Mouse (Mus musculus) ES-E14 (cell line): ENCODE results near the gene Ndufs2. TPM values are rescaled to one million over a fixed set of nuclear protein-coding genes. Genes with fewer than 3 reads are reported as not detected.

Source experiments
- DNase-seq: peaks from one replicate; pipeline ENCODE4 v3.0.0-alpha.2; 2013; ENCODE audit warnings: low read depth, low spot score
- H3K27ac ChIP-seq: 2 replicates; pipeline ENCODE4 v1.5.1; 2012; ENCODE audit warnings: low read depth, mild to moderate bottlenecking, low read length, moderate library complexity, mixed read lengths; ENCODE audit not compliant: poor library complexity, insufficient read depth, severe bottlenecking
- H3K36me3 ChIP-seq: 2 replicates; pipeline ENCODE4 v1.6.1; 2012; ENCODE audit warnings: mild to moderate bottlenecking, low read length, moderate library complexity, mixed read lengths; ENCODE audit not compliant: control insufficient read depth, poor library complexity, insufficient read depth, severe bottlenecking
- H3K4me1 ChIP-seq, 2 experiments: fragments of 150-350 bp in 1 of 2; sonication (generic) in 1 of 2; 2 replicates each; pipeline ENCODE4 v1.6.1; 2012; ENCODE audit warnings: low read length in 2 of 2, mild to moderate bottlenecking in 1 of 2, mixed read lengths in 1 of 2; ENCODE audit not compliant: control insufficient read depth in 2 of 2, insufficient read depth in 2 of 2, poor library complexity in 1 of 2
- H3K4me3 ChIP-seq, 2 experiments: fragments of 150-350 bp in 1 of 2; sonication (generic) in 1 of 2; 2 replicates each; pipeline ENCODE4 v1.5.1; 2012; ENCODE audit warnings: low read length in 2 of 2, low read depth in 1 of 2, mild to moderate bottlenecking in 1 of 2, mixed read lengths in 1 of 2; ENCODE audit not compliant: insufficient read depth in 1 of 2, poor library complexity in 1 of 2, severe bottlenecking in 1 of 2
- H3K9ac ChIP-seq: 2 replicates; pipeline ENCODE4 v1.6.1; 2012; ENCODE audit warnings: low read depth, mild to moderate bottlenecking, low read length, mixed read lengths; ENCODE audit not compliant: poor library complexity, insufficient read depth, severe bottlenecking
- H3K9me3 ChIP-seq: fragments of 150-350 bp; sonication (generic); 2 replicates; pipeline ENCODE4 v1.6.1; 2012; ENCODE audit warnings: low read depth, mild to moderate bottlenecking, low read length; ENCODE audit not compliant: control insufficient read depth, insufficient read depth
- CHD2 ChIP-seq: IDR thresholded peaks from 2 replicates; pipeline ENCODE4 v1.6.1; 2014; ENCODE audit warnings: mild to moderate bottlenecking, low read depth, low read length, inconsistent platforms
- HCFC1 ChIP-seq: IDR thresholded peaks from 2 replicates; pipeline ENCODE4 v1.6.1; 2012; ENCODE audit warnings: low read length, inconsistent platforms, borderline replicate concordance; ENCODE audit not compliant: insufficient read depth
- MAFK ChIP-seq: IDR thresholded peaks from 2 replicates; pipeline ENCODE4 v1.6.1; 2014; ENCODE audit warnings: mild to moderate bottlenecking, low read depth, low read length, inconsistent platforms; ENCODE audit not compliant: insufficient read depth
- ZC3H11A ChIP-seq: IDR thresholded peaks from 2 replicates; pipeline ENCODE4 v1.6.1; 2012; ENCODE audit warnings: low read depth, mild to moderate bottlenecking, inconsistent platforms, low read length, borderline replicate concordance
- ZNF384 ChIP-seq: IDR thresholded peaks from 2 replicates; pipeline ENCODE4 v1.6.1; 2012; ENCODE audit warnings: low read depth, low read length, inconsistent platforms
- in situ Hi-C, 2 experiments: fragments of 600-800 bp; cut with MboI; formaldehyde crosslinking; loops; one replicate each; pipeline ENCODE4 v1.15.1; 2025; ENCODE audit warnings: low sequenced_read_pairs in 2 of 2, inconsistent platforms in 1 of 2; ENCODE audit not compliant: unreplicated experiment in 2 of 2
- total RNA-seq: library from RNA; depleted of rRNA; stranded (reverse); fragments of 300-350 nt; gene quantifications from 2 replicates; pipeline ENCODE4 v1.2.3, GENCODE M21; 2012

Ndufs2 gene
- total RNA-seq, 1 experiment: 175 TPM

- no peak for DNase-seq
- Histone ChIP-seq H3K9ac (no peak overlapping the region), H3K9me3 (no peaks in the 10 kb centered on the region), H3K36me3 (no peaks in the 10 kb centered on the region), H3K4me1 (0 out of 4 replicates have a peak, but pooled peaks cover 0 to 4% of the 10 kb centered on the region in 2 experiments), H3K4me3 (no peak overlapping the region), H3K27ac (no peak overlapping the region)
- in situ Hi-C loops: no loop called here
- TF ChIP-seq ZC3H11A (no peak), ZNF384 (no peak), MAFK (no peak), CHD2 (no peak), HCFC1 (no peak)
These were observed 15.0 kb upstream of the Ndufs2 start for GRCm38 (mm10) chr1:171265971-171266744.

- TF ChIP-seq ZC3H11A (no peak), HCFC1 (no peak), ZNF384 (no peak), MAFK (no peak), CHD2 (no peak)
- Histone ChIP-seq H3K9me3 (no peaks in the 10 kb centered on the region), H3K27ac (no peak overlapping the region), H3K9ac (no peak overlapping the region), H3K4me1 (peaks cover 0 to 7% of the 10 kb centered on the region in 2 experiments; a peak in 1 of 4 replicates), H3K36me3 (no peaks in the 10 kb centered on the region), H3K4me3 (no peak overlapping the region)
- in situ Hi-C loops: no loop called here
- no peak for DNase-seq
These were observed 12.7 kb upstream of the Ndufs2 start for GRCm38 (mm10) chr1:171263666-171264461.

GRCm38 (mm10) chr1:171263185-171263611, 12.0 kb upstream of the Ndufs2 start:
- no peak overlapping the region for H3K9ac ChIP-seq
- no peaks in the 10 kb centered on the region for H3K36me3 ChIP-seq
- TF ChIP-seq HCFC1 (no peak), ZNF384 (no peak), MAFK (no peak), ZC3H11A (no peak), CHD2 (no peak)
- no peak overlapping the region for H3K27ac ChIP-seq
- H3K9me3 ChIP-seq: no peaks in the 10 kb centered on the region
- in situ Hi-C loops: no loop called here
- H3K4me1 ChIP-seq: peaks cover 0 to 7% of the 10 kb centered on the region in 2 experiments; a peak in 1 of 4 replicates
- no peak overlapping the region for H3K4me3 ChIP-seq
- DNase-seq: no peak

GRCm38 (mm10) chr1:171262594-171263130, 11.5 kb upstream of the Ndufs2 start:
- Histone ChIP-seq H3K27ac (no peak overlapping the region), H3K4me3 (no peak overlapping the region), H3K36me3 (no peaks in the 10 kb centered on the region), H3K9me3 (no peaks in the 10 kb centered on the region), H3K9ac (no peak overlapping the region), H3K4me1 (peaks cover 0 to 7% of the 10 kb centered on the region in 2 experiments; a peak in 1 of 4 replicates)
- in situ Hi-C loops: no loop called here
- TF ChIP-seq ZC3H11A (no peak), MAFK (no peak), CHD2 (no peak), ZNF384 (no peak), HCFC1 (no peak)
- DNase-seq: no peak
